In the genomic region with DNA sequence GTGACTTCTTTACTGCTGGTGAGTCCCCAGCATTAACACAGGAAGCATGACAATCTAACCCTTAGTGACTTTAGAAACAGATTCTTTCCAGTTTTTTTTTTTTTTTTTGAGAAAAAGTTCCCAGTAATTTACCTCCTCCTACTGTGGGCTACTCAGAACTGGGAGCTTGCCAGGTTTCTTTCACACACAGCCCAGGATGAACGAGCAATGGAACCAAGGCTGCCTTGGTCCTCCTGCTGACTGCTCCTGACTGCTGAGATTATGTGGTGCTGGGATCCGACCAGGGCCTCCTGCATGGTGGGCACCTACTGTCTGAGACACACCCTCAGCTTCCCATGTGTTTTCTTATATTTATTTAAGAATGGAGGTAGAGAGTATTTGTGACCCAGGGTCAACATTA, we compare ENCODE assay signal across 15 mouse cellular contexts. TPM values are rescaled to one million over a fixed set of nuclear protein-coding genes. Genes with fewer than 3 reads are reported as not detected.
DNase-seq lines count a peak whose midpoint lies in the region; ATAC-seq and TF ChIP-seq lines count a peak whose summit lies in the region.
"Had no signal": no experiment of that assay in that cellular context is flagged by ENCODE, and none has a peak within 500 bp of the region (broad histone marks: within the 10 kb centered on the region; RNA-seq: fewer than 3 reads in every experiment).

No protein-coding gene starts in this region.

- WGBS in hindbrain, embryonic 15.5 days: 43% methylated on average over 2 of the region's 2 CpGs
- 53% methylated on average over 2 of the region's 2 CpGs for WGBS in hindbrain, embryonic 13.5 days
- WGBS in intestine, embryonic 15.5 days: 28% methylated on average over 2 of the region's 2 CpGs
- 74% methylated on average over 2 of the region's 2 CpGs for WGBS in forebrain, embryonic 10.5 days

- H3K27me3 ChIP-seq in hindbrain, embryonic 15.5 days: no peaks in the 10 kb centered on the region
- H3K27me3 ChIP-seq in hindbrain, embryonic 13.5 days: no peaks in the 10 kb centered on the region
- H3K27me3 ChIP-seq in intestine, embryonic 15.5 days (replicated peaks): no peaks in the 10 kb centered on the region
- no peaks in the 10 kb centered on the region for H3K27me3 ChIP-seq in myocyte (ENCODE audit: control insufficient read depth, insufficient read depth, insufficient read length)
- H3K27me3 ChIP-seq in forebrain, embryonic 10.5 days (ENCODE audit: poor library complexity, severe bottlenecking): no peaks in the 10 kb centered on the region
- H3K27me3 ChIP-seq: CH12.LX had no signal

- no peaks in the 10 kb centered on the region for H3K79me2 ChIP-seq in myocyte (ENCODE audit: control insufficient read depth, insufficient read depth)

- TF ChIP-seq POLR2A in myocyte (IDR thresholded peaks at IDR 0.05; ENCODE audit: insufficient read length, low read depth): no peak

- no peak overlapping the region for H3ac ChIP-seq in myocyte (ENCODE audit: control insufficient read depth, insufficient read length)

- H3K4me3 ChIP-seq in hindbrain, embryonic 15.5 days: no peak overlapping the region
- H3K4me3 ChIP-seq in hindbrain, embryonic 13.5 days: no peak overlapping the region
- no peak overlapping the region for H3K4me3 ChIP-seq in intestine, embryonic 15.5 days (replicated peaks)
- no peak overlapping the region for H3K4me3 ChIP-seq in myocyte
- no peak overlapping the region for H3K4me3 ChIP-seq in forebrain, embryonic 10.5 days
- H3K4me3 ChIP-seq: layer of hippocampus, adult 2 months had no signal

- H3K9ac ChIP-seq in hindbrain, embryonic 15.5 days: no peak overlapping the region
- H3K9ac ChIP-seq in hindbrain, embryonic 13.5 days: no peak overlapping the region
- H3K9ac ChIP-seq in intestine, embryonic 15.5 days: no peak overlapping the region

- peak; percentile 42; the same call in 1 of the 2 replicates for ATAC-seq in hindbrain, embryonic 15.5 days (ENCODE audit: low FRiP score, low read depth)
- ATAC-seq in hindbrain, embryonic 13.5 days (ENCODE audit: low FRiP score): no peak
- ATAC-seq in intestine, embryonic 15.5 days: 0 out of 2 replicates have a peak, but pooled peaks have one; percentile 31

- peak; percentile 39 for DNase-seq in lung, postnatal 10 days
- DNase-seq in lung, postnatal 36 days: no peak
- DNase-seq in forebrain, embryonic 10.5 days (ENCODE audit: extremely low spot score, low spot score): no peak
- DNase-seq: heart, postnatal 4 days; kidney, adult 2 months; liver; spleen, adult 18-20 months had no signal

- no peak overlapping the region for H3K27ac ChIP-seq in hindbrain, embryonic 15.5 days (replicated peaks)
- no peak overlapping the region for H3K27ac ChIP-seq in hindbrain, embryonic 13.5 days
- 0 out of 2 replicates have a peak overlapping the region, but pooled peaks have one; percentile 40 for H3K27ac ChIP-seq in intestine, embryonic 15.5 days
- no peak overlapping the region for H3K27ac ChIP-seq in forebrain, embryonic 10.5 days
- H3K27ac ChIP-seq: layer of hippocampus, adult 2 months had no signal

- H3K9me3 ChIP-seq in hindbrain, embryonic 15.5 days: no peaks in the 10 kb centered on the region
- no peaks in the 10 kb centered on the region for H3K9me3 ChIP-seq in hindbrain, embryonic 13.5 days
- no peaks in the 10 kb centered on the region for H3K9me3 ChIP-seq in intestine, embryonic 15.5 days
- H3K9me3 ChIP-seq in forebrain, embryonic 10.5 days: no peaks in the 10 kb centered on the region

- H3K4me1 ChIP-seq in hindbrain, embryonic 15.5 days (replicated peaks): peaks cover 5% of the 10 kb centered on the region; the same call in 1 of the 2 replicates
- peaks cover 4% of the 10 kb centered on the region; the same call in 1 of the 2 replicates for H3K4me1 ChIP-seq in hindbrain, embryonic 13.5 days (replicated peaks)
- peaks cover 9% of the 10 kb centered on the region; the same call in 1 of the 2 replicates for H3K4me1 ChIP-seq in intestine, embryonic 15.5 days (replicated peaks)
- H3K4me1 ChIP-seq in forebrain, embryonic 10.5 days: peaks cover 11% of the 10 kb centered on the region

- H3K4me2 ChIP-seq in hindbrain, embryonic 15.5 days: no peak overlapping the region
- H3K4me2 ChIP-seq in hindbrain, embryonic 13.5 days: no peak overlapping the region
- H3K4me2 ChIP-seq in intestine, embryonic 15.5 days (replicated peaks): no peak overlapping the region
- H3K4me2 ChIP-seq in myocyte (ENCODE audit: low read depth): peak overlapping the region; percentile 43

- H3K36me3 ChIP-seq in hindbrain, embryonic 15.5 days: peaks cover 5% of the 10 kb centered on the region
- peaks cover 12% of the 10 kb centered on the region for H3K36me3 ChIP-seq in hindbrain, embryonic 13.5 days
- no peaks in the 10 kb centered on the region for H3K36me3 ChIP-seq in intestine, embryonic 15.5 days
- peaks cover 15% of the 10 kb centered on the region for H3K36me3 ChIP-seq in myocyte (ENCODE audit: control insufficient read depth, insufficient read depth)
- H3K36me3 ChIP-seq in forebrain, embryonic 10.5 days (replicated peaks): peaks cover 14% of the 10 kb centered on the region

TF ChIP-seq in myocyte, 11 proteins besides CTCF, POLR2A, EP300 and RAD21:
- TF ChIP-seq SRF (IDR thresholded peaks at IDR 0.05; ENCODE audit: control insufficient read depth, insufficient read length, low read depth): no peak
- TF ChIP-seq USF1 (IDR thresholded peaks at IDR 0.05; ENCODE audit: low read depth): no peak
- TF ChIP-seq TCF12 (IDR thresholded peaks at IDR 0.05; ENCODE audit: insufficient read depth, poor library complexity, severe bottlenecking): no peak
- no peak for TF ChIP-seq MYOD1 (IDR thresholded peaks at IDR 0.05; ENCODE audit: control insufficient read depth in 1 of 3, insufficient read length in 2 of 3, low read depth in 2 of 3)
- no peak for TF ChIP-seq POLR2AphosphoS2 (IDR thresholded peaks at IDR 0.05; ENCODE audit: insufficient read length, low read depth)
- no peak for TF ChIP-seq TCF3 (IDR thresholded peaks at IDR 0.05; ENCODE audit: insufficient read length, low read depth)
- TF ChIP-seq MYOG (IDR thresholded peaks at IDR 0.05; ENCODE audit: control insufficient read depth in 1 of 3, insufficient read depth in 1 of 3, insufficient read length in 2 of 3, low read depth in 2 of 3): no peak
- TF ChIP-seq E2F4 (IDR thresholded peaks at IDR 0.05; ENCODE audit: insufficient read depth): no peak
- no peak for TF ChIP-seq MAX (IDR thresholded peaks at IDR 0.05; ENCODE audit: low read depth)
- TF ChIP-seq REST (IDR thresholded peaks at IDR 0.05; ENCODE audit: insufficient read depth, insufficient read length): no peak
- no peak for TF ChIP-seq CEBPB (IDR thresholded peaks at IDR 0.05; ENCODE audit: insufficient read depth, poor library complexity, severe bottlenecking)

RNA-seq across cellular contexts. Expression of gene Gm9999, which starts 3.7 kb away (rescaled TPM):
- polyA plus RNA-seq in hindbrain, embryonic 15.5 days (2015; fragmentation: Nextera tagmentation; extraction: Ambion mirVana): not detected in 2 replicates
- not detected in 2 replicates for polyA plus RNA-seq in hindbrain, embryonic 13.5 days (2015; fragmentation: Nextera tagmentation; extraction: Ambion mirVana)
- polyA plus RNA-seq in intestine, embryonic 15.5 days (2015; fragmentation: Nextera tagmentation; extraction: Ambion mirVana): not detected in 2 replicates
- polyA plus RNA-seq in myocyte (2012; fragmentation: generic; extraction: Trizol): not detected
- not detected in 2 replicates for polyA plus RNA-seq in forebrain, embryonic 10.5 days (2016; fragmentation: Nextera tagmentation; extraction: Ambion mirVana)
- polyA plus RNA-seq: brain, embryonic 14.5 days; kidney, adult 2 months; thymus, postnatal 0 days had no signal

RNA-seq across cellular contexts. Expression of gene Spty2d1, which starts 21.1 kb away (rescaled TPM):
- polyA plus RNA-seq in hindbrain, embryonic 15.5 days (2015; fragmentation: Nextera tagmentation; extraction: Ambion mirVana): 8.3 and 8.4 TPM in 2 replicates
- 8.9 and 9.8 TPM in 2 replicates for polyA plus RNA-seq in hindbrain, embryonic 13.5 days (2015; fragmentation: Nextera tagmentation; extraction: Ambion mirVana)
- 16.5 and 17.2 TPM in 2 replicates for polyA plus RNA-seq in intestine, embryonic 15.5 days (2015; fragmentation: Nextera tagmentation; extraction: Ambion mirVana)
- 12.0 TPM for polyA plus RNA-seq in myocyte (2012; fragmentation: generic; extraction: Trizol)
- 10.9 and 11.4 TPM in 2 replicates for polyA plus RNA-seq in forebrain, embryonic 10.5 days (2016; fragmentation: Nextera tagmentation; extraction: Ambion mirVana)

RNA-seq across cellular contexts. Expression of gene Uevld, which starts 28.7 kb away (rescaled TPM):
- 4.5 and 5.6 TPM in 2 replicates for polyA plus RNA-seq in hindbrain, embryonic 15.5 days (2015; fragmentation: Nextera tagmentation; extraction: Ambion mirVana)
- polyA plus RNA-seq in hindbrain, embryonic 13.5 days (2015; fragmentation: Nextera tagmentation; extraction: Ambion mirVana): 5.0 and 5.9 TPM in 2 replicates
- polyA plus RNA-seq in intestine, embryonic 15.5 days (2015; fragmentation: Nextera tagmentation; extraction: Ambion mirVana): 10.3 and 11.2 TPM in 2 replicates
- 3.6 TPM for polyA plus RNA-seq in myocyte (2012; fragmentation: generic; extraction: Trizol)
- polyA plus RNA-seq in forebrain, embryonic 10.5 days (2016; fragmentation: Nextera tagmentation; extraction: Ambion mirVana): 13.4 and 14.6 TPM in 2 replicates
